In the genomic region with DNA sequence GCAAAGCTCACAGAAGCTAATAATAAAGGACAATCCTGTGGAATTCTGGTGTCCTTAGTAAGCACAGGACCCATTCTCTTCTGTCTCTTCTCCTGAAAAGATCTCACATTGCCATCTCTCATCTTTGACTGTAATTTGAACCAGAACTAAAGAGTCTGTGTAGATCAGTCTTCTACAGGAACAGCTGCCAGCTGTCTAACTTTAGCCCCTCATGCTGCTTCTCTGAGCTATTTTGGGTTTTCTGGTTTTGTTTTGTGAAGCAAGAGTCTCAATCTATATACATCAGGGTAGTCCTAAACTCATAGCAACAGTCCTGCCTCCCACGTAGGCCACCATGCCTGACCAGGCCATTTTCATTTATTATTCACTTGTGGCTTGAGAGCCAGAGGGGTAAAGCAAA, we compare ENCODE assay signal across 16 mouse cellular contexts.
DNase-seq lines count a peak whose midpoint lies in the region; ATAC-seq and TF ChIP-seq lines count a peak whose summit lies in the region.
"Had no signal": no experiment of that assay in that cellular context is flagged by ENCODE, and none has a peak within 500 bp of the region (broad histone marks: within the 10 kb centered on the region; RNA-seq: fewer than 3 reads in every experiment).

No protein-coding gene starts in this region.

- no peaks in the 10 kb centered on the region for H3K36me3 ChIP-seq in embryonic facial prominence, embryonic 15.5 days
- no peaks in the 10 kb centered on the region for H3K36me3 ChIP-seq in stomach, embryonic 14.5 days (ENCODE audit: control insufficient read depth, insufficient read depth, low read length)
- H3K36me3 ChIP-seq: midbrain, embryonic 12.5 days had no signal

- no peaks in the 10 kb centered on the region for H3K9me3 ChIP-seq in embryonic facial prominence, embryonic 15.5 days (replicated peaks)
- H3K9me3 ChIP-seq in stomach, embryonic 14.5 days (ENCODE audit: control insufficient read depth, low read depth, low read length), result no peaks in the 10 kb centered on the region
- H3K9me3 ChIP-seq: midbrain, embryonic 12.5 days had no signal

- no peak for ATAC-seq in embryonic facial prominence, embryonic 15.5 days (ENCODE audit: insufficient number of reproducible peaks, low FRiP score, low TSS enrichment, low read depth)
- no peak for ATAC-seq in stomach, embryonic 14.5 days (ENCODE audit: insufficient number of reproducible peaks, insufficient read depth, low FRiP score, low read depth)
- ATAC-seq: forebrain, postnatal 0 days had no signal

- H3K4me2 ChIP-seq in embryonic facial prominence, embryonic 15.5 days (replicated peaks), result no peak overlapping the region
- H3K4me2 ChIP-seq in stomach, embryonic 14.5 days (replicated peaks; ENCODE audit: low read depth, low read length), result no peak overlapping the region
- H3K4me2 ChIP-seq: midbrain, embryonic 12.5 days had no signal

- no peak overlapping the region for H3K4me3 ChIP-seq in gastrocnemius, adult 2 months
- H3K4me3 ChIP-seq in layer of hippocampus, adult 2 months, result no peak overlapping the region
- no peak overlapping the region for H3K4me3 ChIP-seq in embryonic facial prominence, embryonic 15.5 days (replicated peaks)
- no peak overlapping the region for H3K4me3 ChIP-seq in stomach, embryonic 14.5 days (ENCODE audit: low read depth, low read length)
- H3K4me3 ChIP-seq: midbrain, embryonic 12.5 days had no signal

- H3K27ac ChIP-seq in gastrocnemius, adult 2 months, result peak overlapping the region; percentile 79
- H3K27ac ChIP-seq in layer of hippocampus, adult 2 months, result peak overlapping the region; percentile 25; the same call in 1 of the 2 replicates
- H3K27ac ChIP-seq in embryonic facial prominence, embryonic 15.5 days (replicated peaks), result peak overlapping the region; percentile 81
- peak overlapping the region; percentile 94 for H3K27ac ChIP-seq in stomach, embryonic 14.5 days (ENCODE audit: low read length)
- H3K27ac ChIP-seq: liver, embryonic 14.5 days; midbrain, embryonic 12.5 days had no signal

- H3K27me3 ChIP-seq in embryonic facial prominence, embryonic 15.5 days, result no peaks in the 10 kb centered on the region
- no peaks in the 10 kb centered on the region for H3K27me3 ChIP-seq in stomach, embryonic 14.5 days (ENCODE audit: control insufficient read depth, insufficient read depth, low read length)
- H3K27me3 ChIP-seq: midbrain, embryonic 12.5 days had no signal

- WGBS in embryonic facial prominence, embryonic 15.5 days, result 31% methylated on average over 1 of the region's 1 CpGs
- 45% methylated on average over 1 of the region's 1 CpGs for WGBS in stomach, embryonic 14.5 days

- no peak for DNase-seq in gastrocnemius, adult 2 months
- no peak for DNase-seq in gastrocnemius, adult 18-20 months (ENCODE audit: low spot score)
- DNase-seq in layer of hippocampus, adult 2 months (ENCODE audit: low spot score in 2 of 2), result no peak
- no peak for DNase-seq in layer of hippocampus, adult 8-10 months (ENCODE audit: low spot score in 2 of 2)
- DNase-seq in right cerebral cortex, postnatal 25 days, result no peak
- DNase-seq in gastrocnemius, postnatal 36 days, result no peak
- DNase-seq: adrenal gland, postnatal 14 days; cerebellum, postnatal 10 days; forebrain, postnatal 0 days; heart, postnatal 10 days; lung, postnatal 10 days; right cerebral cortex, postnatal 4 days had no signal

- H3K4me1 ChIP-seq in embryonic facial prominence, embryonic 15.5 days, result peaks cover 70% of the 10 kb centered on the region
- H3K4me1 ChIP-seq in stomach, embryonic 14.5 days (ENCODE audit: control insufficient read depth, insufficient read depth, low read length), result peaks cover 70% of the 10 kb centered on the region

- no peak for TF ChIP-seq CTCF in gastrocnemius, adult 2 months (IDR thresholded peaks at IDR 0.05)
- no peak for TF ChIP-seq CTCF in layer of hippocampus, adult 2 months (conservative IDR thresholded peaks at IDR 0.05)

- intact Hi-C loops in gastrocnemius, adult 2 months (cut with DNase I), result loop anchor here (2.0 kb wide), 1 partner anchor 57 kb away; no protein-coding TSS in a partner anchor
- intact Hi-C loops in gastrocnemius, postnatal 36 days (cut with DNase I), result no loop called here

- no peak overlapping the region for H3K9ac ChIP-seq in embryonic facial prominence, embryonic 15.5 days
- H3K9ac ChIP-seq in stomach, embryonic 14.5 days (replicated peaks; ENCODE audit: low read depth, low read length), result no peak overlapping the region
- H3K9ac ChIP-seq: forebrain, postnatal 0 days; liver, embryonic 14.5 days; midbrain, embryonic 12.5 days had no signal

Comparison
In these comparisons a context has a peak if more than half of its experiments do, and no peak if none do; other contexts are left out.
1. H3K27ac ChIP-seq: peak in every context shown above with its lines; median percentile 94 in stomach, embryonic 14.5 days; 81 in embryonic facial prominence, embryonic 15.5 days; 79 in gastrocnemius, adult 2 months; 25 in layer of hippocampus, adult 2 months.